Mouse (Mus musculus) heart, embryonic 11.5 days (tissue): ENCODE measurements at regions not wholly inside any gene's neighbourhood (a gene's known extent, or its start where the extent isn't known, plus 50 kb on each side); places are given as distances from the start of the nearest gene placed in this dataset.
A peak's percentile ranks its signal among the peaks of the same experiment; 100 is the strongest.

Experiments used
- ATAC-seq: fragments of 200-750 bp; cut with Nextera tagmentation; replicated peaks from 2 replicates; pipeline ENCODE4 v1.8.0; 2017; ENCODE audit warnings: moderate library complexity; ENCODE audit not compliant: insufficient number of reproducible peaks, low FRiP score, low TSS enrichment
- H3K27ac ChIP-seq: fragments of 300-500 bp; sonication (generic); 2 replicates; pipeline ENCODE4 v1.5.1; 2014; ENCODE audit warnings: mild to moderate bottlenecking, low read depth, low read length
- H3K27me3 ChIP-seq: fragments of 300-500 bp; sonication (generic); 2 replicates; pipeline ENCODE4 v1.6.1; 2014; ENCODE audit warnings: mild to moderate bottlenecking, low read length, mixed read lengths; ENCODE audit not compliant: control insufficient read depth, insufficient read depth
- H3K36me3 ChIP-seq: fragments of 300-500 bp; sonication (generic); 2 replicates; pipeline ENCODE4 v1.6.1; 2014; ENCODE audit warnings: mild to moderate bottlenecking, low read length, moderate library complexity, mixed read lengths; ENCODE audit not compliant: control insufficient read depth, insufficient read depth
- H3K4me1 ChIP-seq: fragments of 300-500 bp; sonication (generic); 2 replicates; pipeline ENCODE4 v1.6.1; 2014; ENCODE audit warnings: low read length; ENCODE audit not compliant: control insufficient read depth, insufficient read depth
- H3K4me2 ChIP-seq: fragments of 300-500 bp; sonication (generic); 2 replicates; pipeline ENCODE4 v1.6.1; 2014; ENCODE audit warnings: mild to moderate bottlenecking, moderate library complexity
- H3K4me3 ChIP-seq: fragments of 300-500 bp; sonication (generic); 2 replicates; pipeline ENCODE4 v1.5.1; 2014; ENCODE audit warnings: low read depth, low read length
- H3K9ac ChIP-seq: fragments of 300-500 bp; sonication (generic); 2 replicates; pipeline ENCODE4 v1.6.1; 2014; ENCODE audit warnings: mild to moderate bottlenecking, low read depth, low read length, moderate library complexity
- H3K9me3 ChIP-seq: fragments of 300-500 bp; sonication (generic); replicated peaks from 2 replicates; pipeline ENCODE4 v1.6.1; 2016; ENCODE audit warnings: low read length; ENCODE audit not compliant: control insufficient read depth
- WGBS: fragments of 180-500 bp; shearing (Covaris S2); extraction: QIAGEN DNeasy Blood & Tissue Kit; methylation state at CpG from one replicate; pipeline ENCODE4 v1.1.7; 2014; ENCODE audit not compliant: insufficient replicate concordance; 5-methylcytosine and 5-hydroxymethylcytosine counted together

GRCm38 (mm10) chr8:115481136-115481535 lies 226.5 kb downstream of the Maf start:
- Histone ChIP-seq H3K4me2 (no peak overlapping the region), H3K9me3 (no peaks in the 10 kb centered on the region), H3K9ac (no peak overlapping the region), H3K4me1 (peaks cover 14% of the 10 kb centered on the region), H3K27ac (no peak overlapping the region), H3K27me3 (no peaks in the 10 kb centered on the region), H3K4me3 (no peak overlapping the region), H3K36me3 (no peaks in the 10 kb centered on the region)
- WGBS, result 63% methylated on average over 7 of the region's 7 CpGs
- no peak for ATAC-seq

DNA sequence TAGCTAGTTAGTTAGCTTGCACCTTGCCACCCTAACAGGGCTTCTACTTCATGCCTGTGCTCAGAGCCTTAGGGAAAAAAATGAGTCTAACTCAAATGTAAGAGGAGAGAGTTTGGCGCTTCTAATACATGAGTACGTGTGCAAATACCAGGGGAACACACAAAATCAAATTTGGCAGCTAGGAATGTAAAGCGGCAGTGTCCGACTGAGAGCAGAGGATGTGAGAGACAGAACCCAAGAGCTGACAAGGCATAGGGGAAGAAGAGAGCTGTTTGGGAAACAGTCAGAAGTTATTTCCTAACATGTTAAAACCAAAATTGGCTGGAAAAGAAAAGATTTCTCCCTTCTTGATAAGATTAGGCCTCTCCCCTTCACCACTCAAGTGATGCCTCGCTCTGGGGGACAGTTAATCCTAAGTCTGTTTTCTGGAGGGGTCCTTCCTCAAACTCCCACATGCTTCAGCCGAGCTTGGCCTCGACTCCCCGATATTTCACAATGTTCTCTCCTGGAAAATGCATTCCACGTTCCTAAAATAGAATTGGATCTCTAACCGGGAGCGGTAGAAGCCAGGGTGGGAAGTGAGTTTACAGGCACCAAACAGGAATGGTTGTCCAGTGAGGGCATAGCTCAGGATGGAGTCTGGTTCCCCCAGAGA lies 229.1 kb downstream of the Maf start:
- 40% methylated on average over 11 of the region's 11 CpGs for WGBS
- Histone ChIP-seq H3K27me3 (no peaks in the 10 kb centered on the region), H3K4me2 (no peak overlapping the region), H3K4me1 (peaks cover 14% of the 10 kb centered on the region), H3K4me3 (no peak overlapping the region), H3K27ac (no peak overlapping the region), H3K9ac (no peak overlapping the region), H3K9me3 (no peaks in the 10 kb centered on the region), H3K36me3 (no peaks in the 10 kb centered on the region)
- no peak for ATAC-seq

GRCm38 (mm10) chr8:115476071-115476470 lies 231.5 kb downstream of the Maf start:
- 78% methylated on average over 9 of the region's 9 CpGs for WGBS

GRCm38 (mm10) chr8:115475156-115475555 lies 232.4 kb downstream of the Maf start:
- Histone ChIP-seq H3K9me3 (no peaks in the 10 kb centered on the region), H3K4me1 (peaks cover 13% of the 10 kb centered on the region)

More at GRCm38 (mm10) chr8:115476071-115476470, 231.5 kb downstream of the Maf start:
- no peak overlapping the region for H3K4me3 ChIP-seq
- H3K27me3 ChIP-seq, result no peaks in the 10 kb centered on the region
- H3K27ac ChIP-seq, result no peak overlapping the region
- H3K4me2 ChIP-seq, result no peak overlapping the region
- no peak overlapping the region for H3K9ac ChIP-seq
- no peaks in the 10 kb centered on the region for H3K9me3 ChIP-seq
- no peak for ATAC-seq
- H3K4me1 ChIP-seq, result peaks cover 16% of the 10 kb centered on the region
- H3K36me3 ChIP-seq, result no peaks in the 10 kb centered on the region

DNA sequence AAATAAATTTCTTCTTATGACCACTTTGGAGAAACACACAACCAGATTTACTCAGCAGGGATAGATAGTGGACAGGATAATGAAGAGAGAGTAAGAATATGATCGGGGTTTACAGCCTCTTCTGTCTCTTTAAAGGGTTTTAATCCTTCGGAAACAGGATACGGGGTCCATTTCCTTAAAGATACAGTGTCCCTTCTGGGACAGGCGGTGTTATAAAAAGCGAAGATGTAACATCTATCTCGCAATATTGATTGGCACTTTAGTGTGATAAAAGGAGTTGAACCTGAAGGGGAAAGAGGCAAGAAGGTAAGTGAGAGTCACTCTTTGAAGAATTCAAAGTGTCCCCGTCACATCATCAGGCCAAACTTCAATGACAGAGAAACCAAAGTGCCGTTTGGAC lies 233.6 kb downstream of the Maf start:
- Histone ChIP-seq H3K4me1 (peaks cover 9% of the 10 kb centered on the region), H3K9me3 (no peaks in the 10 kb centered on the region), H3K9ac (no peak overlapping the region), H3K4me3 (peak overlapping the region; percentile 5; the same call in 1 of the 2 replicates), H3K36me3 (no peaks in the 10 kb centered on the region), H3K27me3 (no peaks in the 10 kb centered on the region), H3K4me2 (peak overlapping the region; percentile 40), H3K27ac (no peak overlapping the region)
- no peak for ATAC-seq
- WGBS, result 56% methylated on average over 8 of the region's 8 CpGs

More at GRCm38 (mm10) chr8:115475156-115475555, 232.4 kb downstream of the Maf start:
- Histone ChIP-seq H3K27ac (no peak overlapping the region), H3K36me3 (no peaks in the 10 kb centered on the region), H3K4me3 (no peak overlapping the region), H3K4me2 (no peak overlapping the region), H3K9ac (no peak overlapping the region), H3K27me3 (no peaks in the 10 kb centered on the region)
- 80% methylated on average over 10 of the region's 10 CpGs for WGBS
- ATAC-seq, result no peak

DNA sequence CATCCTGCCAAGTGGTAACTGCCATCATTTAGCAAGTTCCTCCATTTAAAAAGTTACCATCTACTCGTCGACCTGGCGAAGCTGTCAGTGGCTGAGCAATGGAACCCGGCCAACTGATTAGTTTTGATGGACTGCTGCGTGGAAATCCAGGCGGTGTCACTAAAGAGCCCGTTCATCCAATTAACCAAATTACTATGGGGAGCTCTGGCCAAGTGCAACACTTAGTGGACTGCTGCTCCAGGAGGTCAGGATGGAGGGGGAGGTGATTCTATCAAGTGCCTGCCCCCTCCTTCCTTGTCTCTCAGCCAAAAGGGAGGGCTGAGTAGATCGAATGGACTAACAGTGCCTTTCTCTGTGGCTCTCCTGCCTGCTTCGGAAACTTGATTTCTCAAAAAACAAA lies 241.0 kb downstream of the Maf start:
- Histone ChIP-seq H3K27ac (no peak overlapping the region), H3K27me3 (no peaks in the 10 kb centered on the region), H3K9ac (no peak overlapping the region), H3K9me3 (no peaks in the 10 kb centered on the region), H3K4me2 (no peak overlapping the region), H3K36me3 (no peaks in the 10 kb centered on the region), H3K4me3 (no peak overlapping the region), H3K4me1 (no peaks in the 10 kb centered on the region)
- 38% methylated on average over 9 of the region's 9 CpGs for WGBS
- ATAC-seq, result no peak

DNA sequence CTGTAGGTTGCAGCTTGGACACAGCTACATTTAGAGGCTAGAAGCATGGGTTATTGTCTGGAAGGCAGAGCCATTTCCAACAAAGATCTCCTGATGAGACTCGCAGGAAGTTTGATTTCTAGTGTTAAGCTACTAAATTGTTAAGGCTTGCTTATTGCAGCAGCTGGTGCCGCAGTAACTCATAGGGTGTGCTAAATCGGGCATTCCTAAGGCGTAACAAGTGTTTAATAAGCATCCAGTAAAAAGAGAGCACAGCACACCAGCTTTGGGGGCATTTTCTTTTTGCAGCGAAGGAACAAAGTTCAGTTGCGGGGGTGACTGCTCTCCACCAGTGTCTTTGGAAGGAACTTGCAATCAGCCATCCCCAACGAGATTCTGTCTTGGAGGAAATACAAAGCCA lies 241.5 kb downstream of the Maf start:
- WGBS, result 72% methylated on average over 7 of the region's 7 CpGs
- Histone ChIP-seq H3K9me3 (no peaks in the 10 kb centered on the region), H3K27ac (no peak overlapping the region), H3K36me3 (no peaks in the 10 kb centered on the region), H3K27me3 (no peaks in the 10 kb centered on the region), H3K9ac (no peak overlapping the region), H3K4me2 (no peak overlapping the region), H3K4me1 (no peaks in the 10 kb centered on the region), H3K4me3 (no peak overlapping the region)
- no peak for ATAC-seq

DNA sequence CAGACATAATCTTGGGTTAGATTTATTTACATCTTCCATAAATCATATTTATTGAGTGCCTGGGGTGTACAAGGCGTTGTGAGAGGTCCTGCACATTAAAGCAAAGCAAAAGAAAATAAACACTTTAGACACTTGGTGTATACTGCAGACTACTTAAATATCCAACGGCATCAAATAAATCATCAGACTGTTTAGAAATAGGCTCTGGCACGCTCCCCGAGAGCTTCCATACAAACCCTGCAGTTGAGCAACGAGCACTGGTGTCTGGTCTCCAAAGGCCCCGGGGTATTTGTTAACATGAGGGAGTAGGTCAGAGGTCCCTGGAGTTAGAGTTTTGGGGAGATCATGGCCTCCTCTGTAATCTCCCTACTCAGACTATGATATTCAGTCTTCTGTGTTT lies 244.9 kb downstream of the Maf start:
- no peak overlapping the region for H3K27ac ChIP-seq
- H3K4me2 ChIP-seq, result no peak overlapping the region
- WGBS, result 74% methylated on average over 6 of the region's 6 CpGs
- ATAC-seq, result no peak
- H3K9ac ChIP-seq, result no peak overlapping the region
- no peak overlapping the region for H3K4me3 ChIP-seq
- H3K9me3 ChIP-seq, result no peaks in the 10 kb centered on the region
- no peaks in the 10 kb centered on the region for H3K36me3 ChIP-seq
- H3K4me1 ChIP-seq, result no peaks in the 10 kb centered on the region
- no peaks in the 10 kb centered on the region for H3K27me3 ChIP-seq

DNA sequence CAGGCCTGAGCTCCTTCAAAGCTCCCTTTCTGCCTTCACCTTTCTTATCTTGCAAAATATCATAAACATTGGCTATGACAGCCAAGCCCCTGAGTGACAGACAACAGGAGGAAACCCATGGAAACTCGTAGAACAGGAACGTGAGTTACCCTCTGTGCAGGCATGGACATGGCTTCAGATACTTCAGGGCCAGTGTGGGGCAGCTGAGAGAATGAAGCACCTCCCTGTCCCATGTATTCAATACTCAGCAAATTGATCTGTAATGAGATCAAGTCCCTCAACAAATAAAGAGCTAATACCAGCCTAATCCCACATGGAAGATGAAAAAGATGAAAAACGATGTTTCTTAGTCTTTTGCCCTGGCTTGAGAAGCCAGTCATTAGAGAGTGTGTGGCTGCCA lies 249.5 kb downstream of the Maf start:
- Histone ChIP-seq H3K4me1 (no peaks in the 10 kb centered on the region), H3K4me3 (no peak overlapping the region), H3K27me3 (no peaks in the 10 kb centered on the region), H3K9ac (no peak overlapping the region), H3K9me3 (no peaks in the 10 kb centered on the region), H3K27ac (no peak overlapping the region), H3K36me3 (no peaks in the 10 kb centered on the region), H3K4me2 (no peak overlapping the region)
- WGBS, result 50% methylated on average over 3 of the region's 3 CpGs
- ATAC-seq, result no peak
